ENCODE assay signal across 9 mouse cellular contexts in genomic region chr4:116722230-116722629, GRCm38 (mm10). TPM values are rescaled to one million over a fixed set of nuclear protein-coding genes. Genes with fewer than 3 reads are reported as not detected.
A peak's percentile ranks its signal among the peaks of the same experiment; 100 is the strongest.
DNase-seq lines count a peak whose midpoint lies in the region; ATAC-seq lines count a peak whose summit lies in the region.
"Had no signal": no experiment of that assay in that cellular context is flagged by ENCODE, and none has a peak within 500 bp of the region (broad histone marks: within the 10 kb centered on the region; RNA-seq: fewer than 3 reads in every experiment).

No protein-coding gene starts in this region.

- H3K27me3 ChIP-seq in heart, embryonic 10.5 days (ENCODE audit: insufficient read depth, poor library complexity, severe bottlenecking) = no peaks in the 10 kb centered on the region
- no peaks in the 10 kb centered on the region for H3K27me3 ChIP-seq in lung, embryonic 15.5 days
- H3K27me3 ChIP-seq in forebrain, embryonic 14.5 days (replicated peaks; ENCODE audit: control insufficient read depth, insufficient read depth, low read length) = no peaks in the 10 kb centered on the region
- peaks cover 5% of the 10 kb centered on the region; the same call in 1 of the 2 replicates for H3K27me3 ChIP-seq in midbrain, embryonic 15.5 days (replicated peaks)

- intact Hi-C loops in heart, postnatal 36 days (cut with DNase I) = loop anchor here (10.0 kb wide), 1 partner anchor 153 kb away; the partner anchor contains the start of gene Zswim5
- intact Hi-C loops in gastrocnemius, postnatal 36 days (cut with DNase I) = no loop called here

- 24% methylated on average over 7 of the region's 7 CpGs for WGBS in heart, embryonic 10.5 days
- 42% methylated on average over 7 of the region's 7 CpGs for WGBS in lung, embryonic 15.5 days
- WGBS in forebrain, embryonic 14.5 days = 39% methylated on average over 7 of the region's 7 CpGs
- 45% methylated on average over 7 of the region's 7 CpGs for WGBS in midbrain, embryonic 15.5 days

- no peak for ATAC-seq in lung, embryonic 15.5 days (ENCODE audit: borderline replicate concordance, extremely low read depth, low FRiP score, low TSS enrichment)
- no peak for ATAC-seq in forebrain, embryonic 14.5 days
- no peak for ATAC-seq in midbrain, embryonic 15.5 days (replicated peaks)

- H3K9ac ChIP-seq in lung, embryonic 15.5 days = no peak overlapping the region
- H3K9ac ChIP-seq in forebrain, embryonic 14.5 days (ENCODE audit: low read length) = peak overlapping the region; percentile 13; the same call in 1 of the 2 replicates
- H3K9ac ChIP-seq in midbrain, embryonic 15.5 days = no peak overlapping the region

- H3K4me1 ChIP-seq in heart, embryonic 10.5 days = peaks cover 13% of the 10 kb centered on the region
- peaks cover 19% of the 10 kb centered on the region for H3K4me1 ChIP-seq in lung, embryonic 15.5 days
- peaks cover 6% of the 10 kb centered on the region; the same call in 1 of the 2 replicates for H3K4me1 ChIP-seq in forebrain, embryonic 14.5 days (ENCODE audit: control insufficient read depth, insufficient read depth, low read length)
- H3K4me1 ChIP-seq in midbrain, embryonic 15.5 days = peaks cover 18% of the 10 kb centered on the region

- peak overlapping the region; percentile 86 for H3K4me2 ChIP-seq in lung, embryonic 15.5 days
- H3K4me2 ChIP-seq in forebrain, embryonic 14.5 days (ENCODE audit: low read length) = 0 out of 2 replicates have a peak overlapping the region, but pooled peaks have one; percentile 91
- H3K4me2 ChIP-seq in midbrain, embryonic 15.5 days = 0 out of 2 replicates have a peak overlapping the region, but pooled peaks have one; percentile 98

- H3K27ac ChIP-seq in heart, embryonic 10.5 days = no peak overlapping the region
- no peak overlapping the region for H3K27ac ChIP-seq in lung, embryonic 15.5 days
- no peak overlapping the region for H3K27ac ChIP-seq in forebrain, embryonic 14.5 days (ENCODE audit: low read depth, low read length)
- no peak overlapping the region for H3K27ac ChIP-seq in midbrain, embryonic 15.5 days

- peak overlapping the region; percentile 92 for H3K4me3 ChIP-seq in heart, embryonic 10.5 days
- H3K4me3 ChIP-seq in lung, embryonic 15.5 days = no peak overlapping the region; the same call in 1 of the 2 replicates
- no peak overlapping the region for H3K4me3 ChIP-seq in forebrain, embryonic 14.5 days (ENCODE audit: low read depth, low read length)
- no peak overlapping the region for H3K4me3 ChIP-seq in midbrain, embryonic 15.5 days

- no peak for DNase-seq in heart, embryonic 10.5 days (ENCODE audit: low spot score)
- DNase-seq in heart, postnatal 36 days = no peak
- DNase-seq in lung, postnatal 14 days = no peak
- no peak for DNase-seq in forebrain, embryonic 14.5 days (ENCODE audit: low spot score)
- DNase-seq in gastrocnemius, postnatal 36 days = no peak
- DNase-seq in cerebellum, adult 11 months = no peak
- DNase-seq: thymus, postnatal 14 days had no signal

- H3K9me3 ChIP-seq in heart, embryonic 10.5 days = no peaks in the 10 kb centered on the region
- H3K9me3 ChIP-seq in lung, embryonic 15.5 days = no peaks in the 10 kb centered on the region
- H3K9me3 ChIP-seq in forebrain, embryonic 14.5 days (replicated peaks; ENCODE audit: control insufficient read depth, low read length) = no peaks in the 10 kb centered on the region
- H3K9me3 ChIP-seq in midbrain, embryonic 15.5 days = no peaks in the 10 kb centered on the region

- no peaks in the 10 kb centered on the region for H3K36me3 ChIP-seq in heart, embryonic 10.5 days
- no peaks in the 10 kb centered on the region for H3K36me3 ChIP-seq in lung, embryonic 15.5 days
- H3K36me3 ChIP-seq in forebrain, embryonic 14.5 days (ENCODE audit: control insufficient read depth, insufficient read depth, low read length) = no peaks in the 10 kb centered on the region
- H3K36me3 ChIP-seq in midbrain, embryonic 15.5 days (replicated peaks) = no peaks in the 10 kb centered on the region

RNA-seq across cellular contexts. Expression of gene Tesk2, which starts 1.5 kb away (rescaled TPM):
- polyA plus RNA-seq in heart, embryonic 10.5 days (2016; fragmentation: Nextera tagmentation; extraction: Ambion mirVana) = 3.2 and 5.1 TPM in 2 replicates
- 1 to 10 TPM; 1.9 to 2.5 TPM for total RNA-seq in heart, postnatal 36 days (2021)
- 6.7 and 7.6 TPM in 2 replicates for polyA plus RNA-seq in lung, embryonic 15.5 days (2015; fragmentation: Nextera tagmentation; extraction: Ambion mirVana)
- polyA plus RNA-seq in forebrain, embryonic 14.5 days (2014; fragmentation: Nextera tagmentation; extraction: Ambion mirVana) = 4.0 and 4.8 TPM in 2 replicates
- polyA plus RNA-seq in midbrain, embryonic 15.5 days (2015; fragmentation: Nextera tagmentation; extraction: Ambion mirVana) = 2.6 and 2.9 TPM in 2 replicates
- total RNA-seq in gastrocnemius, postnatal 36 days (2021) = 1 to 10 TPM; 1.7 to 2.0 TPM

RNA-seq across cellular contexts. Expression of gene Ccdc163, which starts 13.9 kb away (rescaled TPM):
- 21.2 and 23.2 TPM in 2 replicates for polyA plus RNA-seq in heart, embryonic 10.5 days (2016; fragmentation: Nextera tagmentation; extraction: Ambion mirVana)
- 1 to 10 TPM; 5.7 to 6.2 TPM for total RNA-seq in heart, postnatal 36 days (2021)
- polyA plus RNA-seq in lung, embryonic 15.5 days (2015; fragmentation: Nextera tagmentation; extraction: Ambion mirVana) = 31.7 and 33.8 TPM in 2 replicates
- polyA plus RNA-seq in forebrain, embryonic 14.5 days (2014; fragmentation: Nextera tagmentation; extraction: Ambion mirVana) = 14.6 and 16.9 TPM in 2 replicates
- polyA plus RNA-seq in midbrain, embryonic 15.5 days (2015; fragmentation: Nextera tagmentation; extraction: Ambion mirVana) = 11.3 and 11.5 TPM in 2 replicates
- 1 to 10 TPM; 2.0 to 2.2 TPM for total RNA-seq in gastrocnemius, postnatal 36 days (2021)

RNA-seq across cellular contexts. Expression of gene Mmachc, which starts 14.0 kb away (rescaled TPM):
- 33.6 and 37.0 TPM in 2 replicates for polyA plus RNA-seq in heart, embryonic 10.5 days (2016; fragmentation: Nextera tagmentation; extraction: Ambion mirVana)
- total RNA-seq in heart, postnatal 36 days (2021) = 10 to 100 TPM; 46.8 to 56.1 TPM
- 24.7 and 24.9 TPM in 2 replicates for polyA plus RNA-seq in lung, embryonic 15.5 days (2015; fragmentation: Nextera tagmentation; extraction: Ambion mirVana)
- polyA plus RNA-seq in forebrain, embryonic 14.5 days (2014; fragmentation: Nextera tagmentation; extraction: Ambion mirVana) = 13.2 and 15.2 TPM in 2 replicates
- polyA plus RNA-seq in midbrain, embryonic 15.5 days (2015; fragmentation: Nextera tagmentation; extraction: Ambion mirVana) = 22.2 and 22.6 TPM in 2 replicates
- 10 to 100 TPM; 30.3 to 32.5 TPM for total RNA-seq in gastrocnemius, postnatal 36 days (2021)

RNA-seq across cellular contexts. Expression of gene Prdx1, which starts 36.9 kb away (rescaled TPM):
- polyA plus RNA-seq in heart, embryonic 10.5 days (2016; fragmentation: Nextera tagmentation; extraction: Ambion mirVana) = 1,191 and 1,224 TPM in 2 replicates
- total RNA-seq in heart, postnatal 36 days (2021) = 100 to 1,000 TPM; 476 to 489 TPM
- polyA plus RNA-seq in lung, embryonic 15.5 days (2015; fragmentation: Nextera tagmentation; extraction: Ambion mirVana) = 1,493 and 1,538 TPM in 2 replicates
- polyA plus RNA-seq in forebrain, embryonic 14.5 days (2014; fragmentation: Nextera tagmentation; extraction: Ambion mirVana) = 561 and 632 TPM in 2 replicates
- 370 and 378 TPM in 2 replicates for polyA plus RNA-seq in midbrain, embryonic 15.5 days (2015; fragmentation: Nextera tagmentation; extraction: Ambion mirVana)
- 100 to 1,000 TPM; 190 to 226 TPM for total RNA-seq in gastrocnemius, postnatal 36 days (2021)
